Mouse (Mus musculus): ENCODE data around the gene Acot1.

The Acot1 gene

DNA sequence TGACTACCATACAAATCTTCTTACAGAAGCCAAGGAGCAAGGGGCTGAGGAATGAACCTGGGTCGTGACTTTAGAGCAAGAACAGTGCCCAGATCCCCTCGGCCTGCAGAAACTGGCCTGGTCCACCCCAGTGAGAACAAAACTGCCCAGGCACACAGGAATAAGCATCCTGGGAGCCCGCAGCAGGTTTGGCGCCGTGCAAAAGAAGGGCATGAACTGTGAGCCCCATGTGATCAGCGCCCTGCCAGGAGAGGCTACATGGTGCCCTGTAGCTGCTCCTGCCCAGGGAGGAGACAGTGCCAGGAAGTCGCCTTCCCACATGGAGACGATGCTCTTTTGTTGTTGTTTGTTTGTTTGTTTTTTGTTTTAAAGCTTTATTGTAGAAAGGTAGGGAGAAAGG, 55.3 kb downstream of the Acot1 start:
- DNase-seq: no peak

DNA sequence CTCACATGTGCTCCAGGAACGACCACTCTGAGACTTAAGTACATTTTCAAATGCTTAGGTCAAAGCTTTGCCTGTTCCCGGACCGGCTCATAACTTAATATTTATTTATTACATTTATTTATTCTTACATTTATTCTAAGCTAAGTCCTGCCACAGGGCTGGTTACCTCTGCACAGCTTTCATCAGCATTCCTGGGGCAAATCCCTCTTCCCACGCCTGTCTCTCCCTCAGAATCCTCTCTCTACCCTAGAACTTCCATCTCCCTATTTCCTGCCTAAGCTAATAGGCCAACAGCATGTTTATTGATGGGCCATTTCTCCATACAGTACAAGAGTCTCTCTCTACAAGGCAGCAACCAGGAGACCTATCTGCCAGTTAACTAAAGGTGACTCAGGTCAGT, 58.5 kb downstream of the Acot1 start:
- no peak for DNase-seq

Data from lung, adult 18-20 months (tissue).